Mouse (Mus musculus): ENCODE data around the gene Gm13762. TPM values are rescaled to one million over a fixed set of nuclear protein-coding genes. Genes with fewer than 3 reads are reported as not detected.
"Not testable (repeated sequence)": the region's sequence is repeated elsewhere in the genome, so short reads cannot be mapped to it uniquely, and the experiment has no call there.

The Gm13762 gene
- not detected in 2 replicates for polyA plus RNA-seq (2016; fragmentation: Nextera tagmentation; extraction: Ambion mirVana)

- Histone ChIP-seq H3K36me3 (replicated peaks) (no peaks in the 10 kb centered on the region), H3K27ac (no peak within 1 kb of the TSS), H3K27me3 (no peaks in the 10 kb centered on the region), H3K4me3 (replicated peaks) (no peak within 1 kb of the TSS), H3K9ac (no peak within 1 kb of the TSS), H3K4me2 (no peak within 1 kb of the TSS), H3K9me3 (no peaks in the 10 kb centered on the region), H3K4me1 (no peaks in the 10 kb centered on the region)
- 90% methylated on average over 1 of the region's 1 CpGs for WGBS
- ATAC-seq (ENCODE audit: low FRiP score): no peak
Measured at GRCm38 (mm10) chr2:88980181-88980580, at the start of gene Gm13762. Gene Gm13762 (minus strand): TSS chr2:88980281.

GRCm38 (mm10) chr2:89021436-89021835 is 41.4 kb upstream of the Gm13762 start:
- H3K4me1 ChIP-seq: not testable (repeated sequence)

GRCm38 (mm10) chr2:89018240-89018639 is 38.2 kb upstream of the Gm13762 start, which contains the start of gene Olfr1216:
Gene Olfr1216 (minus strand): TSS chr2:89018340.
- Histone ChIP-seq H3K4me1 (no peaks in the 10 kb centered on the region), H3K27ac (no peak within 1 kb of the TSS), H3K9me3 (no peaks in the 10 kb centered on the region), H3K4me2 (no peak within 1 kb of the TSS), H3K27me3 (no peaks in the 10 kb centered on the region), H3K36me3 (replicated peaks) (no peaks in the 10 kb centered on the region), H3K4me3 (replicated peaks) (no peak within 1 kb of the TSS), H3K9ac (no peak within 1 kb of the TSS)
- ATAC-seq (ENCODE audit: low FRiP score): no peak
- whole genome bisulfite sequencing: 77% methylated on average over 1 of the region's 1 CpGs

More at GRCm38 (mm10) chr2:89021436-89021835, 41.4 kb upstream of the Gm13762 start:
- not testable (repeated sequence) for H3K4me3 ChIP-seq (replicated peaks); H3K27me3 ChIP-seq; H3K9me3 ChIP-seq; H3K4me2 ChIP-seq; H3K27ac ChIP-seq; ATAC-seq (ENCODE audit: low FRiP score); H3K36me3 ChIP-seq (replicated peaks); H3K9ac ChIP-seq
- 75% methylated on average over 3 of the region's 3 CpGs for WGBS

GRCm38 (mm10) chr2:89006873-89007272 is 26.8 kb upstream of the Gm13762 start, which contains the start of gene Olfr1215:
Gene Olfr1215 (minus strand): TSS chr2:89006973.
- Histone ChIP-seq H3K27ac (no peak within 1 kb of the TSS), H3K9ac (no peak within 1 kb of the TSS), H3K4me2 (no peak within 1 kb of the TSS), H3K4me1 (no peaks in the 10 kb centered on the region), H3K9me3 (no peaks in the 10 kb centered on the region), H3K4me3 (replicated peaks) (no peak within 1 kb of the TSS), H3K36me3 (replicated peaks) (no peaks in the 10 kb centered on the region), H3K27me3 (no peaks in the 10 kb centered on the region)
- ATAC-seq (ENCODE audit: low FRiP score): no peak
- WGBS: 77% methylated on average over 2 of the region's 2 CpGs

GRCm38 (mm10) chr2:88992553-88992952 is 12.5 kb upstream of the Gm13762 start, which contains the start of gene Olfr1214:
Gene Olfr1214 (minus strand): TSS chr2:88992653.
- no peak within 1 kb of the TSS for H3K27ac ChIP-seq
- no peak for ATAC-seq (ENCODE audit: low FRiP score)
- no peaks in the 10 kb centered on the region for H3K36me3 ChIP-seq (replicated peaks)
- no peak within 1 kb of the TSS for H3K9ac ChIP-seq
- no peaks in the 10 kb centered on the region for H3K9me3 ChIP-seq
- H3K4me2 ChIP-seq: no peak within 1 kb of the TSS
- no peaks in the 10 kb centered on the region for H3K4me1 ChIP-seq
- H3K27me3 ChIP-seq: no peaks in the 10 kb centered on the region
- WGBS: 88% methylated on average over 1 of the region's 1 CpGs
- no peak within 1 kb of the TSS for H3K4me3 ChIP-seq (replicated peaks)

- H3K4me3 ChIP-seq (replicated peaks): no peak within 1 kb of the TSS
- H3K27me3 ChIP-seq: no peaks in the 10 kb centered on the region
- H3K9ac ChIP-seq: no peak within 1 kb of the TSS
- H3K4me2 ChIP-seq: no peak within 1 kb of the TSS
- H3K4me1 ChIP-seq: no peaks in the 10 kb centered on the region
- H3K36me3 ChIP-seq (replicated peaks): no peaks in the 10 kb centered on the region
- no peak within 1 kb of the TSS for H3K27ac ChIP-seq
- H3K9me3 ChIP-seq: no peaks in the 10 kb centered on the region
- no peak for ATAC-seq (ENCODE audit: low FRiP score)
Measured at GRCm38 (mm10) chr2:88953669-88954068, 26.4 kb downstream of the Gm13762 start, which contains the start of gene Olfr1212. Gene Olfr1212 (plus strand): TSS chr2:88953969.

- Histone ChIP-seq H3K4me1 (no peaks in the 10 kb centered on the region), H3K27me3 (no peaks in the 10 kb centered on the region), H3K4me3 (replicated peaks) (no peak within 1 kb of the TSS), H3K9me3 (no peaks in the 10 kb centered on the region), H3K36me3 (replicated peaks) (no peaks in the 10 kb centered on the region), H3K9ac (no peak within 1 kb of the TSS), H3K4me2 (no peak within 1 kb of the TSS), H3K27ac (no peak within 1 kb of the TSS)
- no peak for ATAC-seq (ENCODE audit: low FRiP score)
- WGBS: 90% methylated on average over 1 of the region's 1 CpGs
Measured at GRCm38 (mm10) chr2:88938011-88938410, 42.1 kb downstream of the Gm13762 start, which contains the start of gene Olfr1211. Gene Olfr1211 (minus strand): TSS chr2:88938111.

Other genes starting within 250 kb of the Gm13762 start
- gene Olfr1197, start 247.9 kb downstream of the Gm13762 start, polyA plus RNA-seq (2016; fragmentation: Nextera tagmentation; extraction: Ambion mirVana): not detected in 2 replicates
- not detected in 2 replicates for gene Olfr1198, start 228.9 kb downstream of the Gm13762 start, polyA plus RNA-seq (2016; fragmentation: Nextera tagmentation; extraction: Ambion mirVana)
- gene Olfr1199, start 219.8 kb downstream of the Gm13762 start, polyA plus RNA-seq (2016; fragmentation: Nextera tagmentation; extraction: Ambion mirVana): not detected in 2 replicates
- gene Olfr1200, start 209.8 kb downstream of the Gm13762 start, polyA plus RNA-seq (2016; fragmentation: Nextera tagmentation; extraction: Ambion mirVana): not detected in 2 replicates
- not detected in 2 replicates for gene Olfr1201, start 187.2 kb downstream of the Gm13762 start, polyA plus RNA-seq (2016; fragmentation: Nextera tagmentation; extraction: Ambion mirVana)
- gene Olfr1202, start 165.8 kb downstream of the Gm13762 start, polyA plus RNA-seq (2016; fragmentation: Nextera tagmentation; extraction: Ambion mirVana): not detected in 2 replicates
- not detected in 2 replicates for gene Olfr1205, start 150.5 kb downstream of the Gm13762 start, polyA plus RNA-seq (2016; fragmentation: Nextera tagmentation; extraction: Ambion mirVana)
- gene Olfr1204, start 131.0 kb downstream of the Gm13762 start, polyA plus RNA-seq (2016; fragmentation: Nextera tagmentation; extraction: Ambion mirVana): not detected in 2 replicates
- gene Olfr1206, start 117.0 kb downstream of the Gm13762 start, polyA plus RNA-seq (2016; fragmentation: Nextera tagmentation; extraction: Ambion mirVana): not detected in 2 replicates
- not detected in 2 replicates for gene Olfr1208, start 78.0 kb downstream of the Gm13762 start, polyA plus RNA-seq (2016; fragmentation: Nextera tagmentation; extraction: Ambion mirVana)
- gene Olfr1209, start 65.1 kb downstream of the Gm13762 start, polyA plus RNA-seq (2016; fragmentation: Nextera tagmentation; extraction: Ambion mirVana): not detected in 2 replicates
- gene Olfr1211, start 42.2 kb downstream of the Gm13762 start, polyA plus RNA-seq (2016; fragmentation: Nextera tagmentation; extraction: Ambion mirVana): not detected in 2 replicates
- gene Olfr1212, start 26.3 kb downstream of the Gm13762 start, polyA plus RNA-seq (2016; fragmentation: Nextera tagmentation; extraction: Ambion mirVana): not detected in 2 replicates
- not detected in 2 replicates for gene Olfr1214, start 12.4 kb upstream of the Gm13762 start, polyA plus RNA-seq (2016; fragmentation: Nextera tagmentation; extraction: Ambion mirVana)
- gene Olfr1215, start 26.7 kb upstream of the Gm13762 start, polyA plus RNA-seq (2016; fragmentation: Nextera tagmentation; extraction: Ambion mirVana): not detected in 2 replicates
- gene Olfr1216, start 38.1 kb upstream of the Gm13762 start, polyA plus RNA-seq (2016; fragmentation: Nextera tagmentation; extraction: Ambion mirVana): not detected in 2 replicates
- not detected in 2 replicates for gene Olfr1217, start 51.8 kb upstream of the Gm13762 start, polyA plus RNA-seq (2016; fragmentation: Nextera tagmentation; extraction: Ambion mirVana)
- gene Olfr1218, start 80.9 kb upstream of the Gm13762 start, polyA plus RNA-seq (2016; fragmentation: Nextera tagmentation; extraction: Ambion mirVana): not detected in 2 replicates
- not detected in 2 replicates for gene Olfr1219, start 103.2 kb upstream of the Gm13762 start, polyA plus RNA-seq (2016; fragmentation: Nextera tagmentation; extraction: Ambion mirVana)
- not detected in 2 replicates for gene Olfr1220, start 126.6 kb upstream of the Gm13762 start, polyA plus RNA-seq (2016; fragmentation: Nextera tagmentation; extraction: Ambion mirVana)
- not detected in 2 replicates for gene Olfr1221, start 137.0 kb upstream of the Gm13762 start, polyA plus RNA-seq (2016; fragmentation: Nextera tagmentation; extraction: Ambion mirVana)
- not detected in 2 replicates for gene Olfr1222, start 152.8 kb upstream of the Gm13762 start, polyA plus RNA-seq (2016; fragmentation: Nextera tagmentation; extraction: Ambion mirVana)
- not detected in 2 replicates for gene Olfr1223, start 171.3 kb upstream of the Gm13762 start, polyA plus RNA-seq (2016; fragmentation: Nextera tagmentation; extraction: Ambion mirVana)
- gene Olfr1224-ps1, start 183.8 kb upstream of the Gm13762 start, polyA plus RNA-seq (2016; fragmentation: Nextera tagmentation; extraction: Ambion mirVana): not detected in 2 replicates
- not detected in 2 replicates for gene Olfr1225, start 194.4 kb upstream of the Gm13762 start, polyA plus RNA-seq (2016; fragmentation: Nextera tagmentation; extraction: Ambion mirVana)
- gene Olfr1226, start 219.8 kb upstream of the Gm13762 start, polyA plus RNA-seq (2016; fragmentation: Nextera tagmentation; extraction: Ambion mirVana): not detected in 2 replicates

All from forebrain, embryonic 12.5 days (tissue).